Mouse (Mus musculus): ENCODE measurements around the gene Bex6.

- TF ChIP-seq POLR2A (IDR thresholded peaks at IDR 0.05; ENCODE audit: borderline replicate concordance, extremely low read depth, low read depth, low read length) (no peak), CTCF (IDR thresholded peaks at IDR 0.05; ENCODE audit: insufficient read depth, low read length) (no peak)
Measured at GRCm38 (mm10) chr16:32143766-32144165, 35.9 kb upstream of the Bex6 start.
